In genomic region chr12:21285508-21286242, GRCm38 (mm10) we compare ENCODE assay signal across 8 mouse cellular contexts. TPM values are rescaled to one million over a fixed set of nuclear protein-coding genes. Genes with fewer than 3 reads are reported as not detected.
A peak's percentile ranks its signal among the peaks of the same experiment; 100 is the strongest.
DNase-seq lines count a peak whose midpoint lies in the region; ATAC-seq and TF ChIP-seq lines count a peak whose summit lies in the region.

No protein-coding gene starts in this region.

- H3K4me2 ChIP-seq in embryonic facial prominence, embryonic 15.5 days (replicated peaks) = peak overlapping the region; percentile 84
- H3K4me2 ChIP-seq in intestine, postnatal 0 days (replicated peaks; ENCODE audit: low read depth) = peak overlapping the region; percentile 83
- H3K4me2 ChIP-seq in myocyte (ENCODE audit: low read depth) = peak overlapping the region; percentile 93

- WGBS in embryonic facial prominence, embryonic 15.5 days = under 1% methylated on average over 45 of the region's 47 CpGs
- WGBS in intestine, postnatal 0 days = 0% methylated on average over 47 of the region's 47 CpGs

- ATAC-seq in embryonic facial prominence, embryonic 15.5 days (ENCODE audit: insufficient number of reproducible peaks, low FRiP score, low TSS enrichment, low read depth) = peak; percentile 82; the same call in 1 of the 2 replicates
- peak; percentile 80 for ATAC-seq in intestine, postnatal 0 days

- H3K79me2 ChIP-seq in myocyte (ENCODE audit: control insufficient read depth, insufficient read depth) = peaks cover 21% of the 10 kb centered on the region

- H3K36me3 ChIP-seq in embryonic facial prominence, embryonic 15.5 days = peaks cover under 1% of the 10 kb centered on the region; the same call in 1 of the 2 replicates
- 0 out of 2 replicates have a peak, but pooled peaks cover 4% of the 10 kb centered on the region for H3K36me3 ChIP-seq in intestine, postnatal 0 days (ENCODE audit: control insufficient read depth, insufficient read depth)
- H3K36me3 ChIP-seq in myocyte (ENCODE audit: control insufficient read depth, insufficient read depth) = peaks cover 8% of the 10 kb centered on the region

- H3K4me1 ChIP-seq in embryonic facial prominence, embryonic 15.5 days = peaks cover 21% of the 10 kb centered on the region
- 0 out of 2 replicates have a peak, but pooled peaks cover 5% of the 10 kb centered on the region for H3K4me1 ChIP-seq in intestine, postnatal 0 days (replicated peaks; ENCODE audit: control insufficient read depth, insufficient read depth, low read length)

- H3K9me3 ChIP-seq in embryonic facial prominence, embryonic 15.5 days (replicated peaks) = no peaks in the 10 kb centered on the region
- no peaks in the 10 kb centered on the region for H3K9me3 ChIP-seq in intestine, postnatal 0 days (ENCODE audit: control insufficient read depth)

- peak overlapping the region; percentile 85 for H3K27ac ChIP-seq in embryonic facial prominence, embryonic 15.5 days (replicated peaks)
- H3K27ac ChIP-seq in intestine, postnatal 0 days (ENCODE audit: low read depth, low read length) = peak overlapping the region; percentile 81; the same call in 1 of the 2 replicates

- H3K9ac ChIP-seq in embryonic facial prominence, embryonic 15.5 days = peak overlapping the region; percentile 72
- peak overlapping the region; percentile 78 for H3K9ac ChIP-seq in intestine, postnatal 0 days (ENCODE audit: low read depth, low read length)

- peak overlapping the region; percentile 89 for H3K4me3 ChIP-seq in embryonic facial prominence, embryonic 15.5 days (replicated peaks)
- H3K4me3 ChIP-seq in intestine, postnatal 0 days (ENCODE audit: low read depth, low read length) = peak overlapping the region; percentile 78
- H3K4me3 ChIP-seq in myocyte = peak overlapping the region; percentile 92

- peak; percentile 62 for TF ChIP-seq POLR2A in myocyte (IDR thresholded peaks at IDR 0.05; ENCODE audit: insufficient read length, low read depth)

- no peak; the same call in 1 of the 2 replicates for TF ChIP-seq CTCF in intestine, postnatal 0 days (IDR thresholded peaks at IDR 0.05; ENCODE audit: low read depth)

- no peaks in the 10 kb centered on the region for H3K27me3 ChIP-seq in embryonic facial prominence, embryonic 15.5 days
- H3K27me3 ChIP-seq in intestine, postnatal 0 days (replicated peaks; ENCODE audit: control insufficient read depth, insufficient read depth, low read length) = no peaks in the 10 kb centered on the region
- no peaks in the 10 kb centered on the region for H3K27me3 ChIP-seq in myocyte (ENCODE audit: control insufficient read depth, insufficient read depth, insufficient read length)

- peak; percentile 64 for DNase-seq in embryo, embryonic 10.5 days (ENCODE audit: low spot score)
- no peak for DNase-seq in embryo, embryonic 11 days
- DNase-seq in 3T3-L1 (ENCODE audit: low read depth, low spot score) = peak; percentile 68
- DNase-seq in layer of hippocampus, postnatal 36 days = no peak
- DNase-seq in ovary, postnatal 14 days (ENCODE audit: low spot score) = no peak

- H3ac ChIP-seq in myocyte (ENCODE audit: control insufficient read depth, insufficient read length) = peak overlapping the region; percentile 79

TF ChIP-seq in myocyte, 11 proteins besides CTCF, POLR2A, EP300 and RAD21:
- TF ChIP-seq TCF3 (IDR thresholded peaks at IDR 0.05; ENCODE audit: insufficient read length, low read depth) (no peak), SRF (IDR thresholded peaks at IDR 0.05; ENCODE audit: control insufficient read depth, insufficient read length, low read depth) (no peak), MYOG (IDR thresholded peaks at IDR 0.05; ENCODE audit: control insufficient read depth in 1 of 3, insufficient read depth in 1 of 3, insufficient read length in 2 of 3, low read depth in 2 of 3) (no peak), TCF12 (IDR thresholded peaks at IDR 0.05; ENCODE audit: insufficient read depth, poor library complexity, severe bottlenecking) (no peak), USF1 (IDR thresholded peaks at IDR 0.05; ENCODE audit: low read depth) (no peak), CEBPB (IDR thresholded peaks at IDR 0.05; ENCODE audit: insufficient read depth, poor library complexity, severe bottlenecking) (no peak), MAX (IDR thresholded peaks at IDR 0.05; ENCODE audit: low read depth) (no peak), POLR2AphosphoS2 (IDR thresholded peaks at IDR 0.05; ENCODE audit: insufficient read length, low read depth) (no peak), MYOD1 (IDR thresholded peaks at IDR 0.05; ENCODE audit: control insufficient read depth in 1 of 3, insufficient read length in 2 of 3, low read depth in 2 of 3) (no peak), E2F4 (IDR thresholded peaks at IDR 0.05; ENCODE audit: insufficient read depth) (no peak), REST (IDR thresholded peaks at IDR 0.05; ENCODE audit: insufficient read depth, insufficient read length) (no peak)

RNA-seq across cellular contexts. Expression of gene Itgb1bp1, which starts 0.4 kb away (rescaled TPM):
- 52.6 and 54.2 TPM in 2 replicates for polyA plus RNA-seq in embryonic facial prominence, embryonic 15.5 days (2015; fragmentation: Nextera tagmentation; extraction: Ambion mirVana)
- polyA plus RNA-seq in intestine, postnatal 0 days (2015; fragmentation: Nextera tagmentation; extraction: Ambion mirVana) = 31.1 and 34.4 TPM in 2 replicates
- polyA plus RNA-seq in myocyte (2012; fragmentation: generic; extraction: Trizol) = 45.4 TPM
- 10 to 100 TPM; 43.5 to 45.3 TPM for total RNA-seq in layer of hippocampus, postnatal 36 days (2021)

RNA-seq across cellular contexts. Expression of gene Cpsf3, which starts 0.5 kb away (rescaled TPM):
- 89.6 and 96.8 TPM in 2 replicates for polyA plus RNA-seq in embryonic facial prominence, embryonic 15.5 days (2015; fragmentation: Nextera tagmentation; extraction: Ambion mirVana)
- polyA plus RNA-seq in intestine, postnatal 0 days (2015; fragmentation: Nextera tagmentation; extraction: Ambion mirVana) = 41.6 and 44.3 TPM in 2 replicates
- 50.5 TPM for polyA plus RNA-seq in myocyte (2012; fragmentation: generic; extraction: Trizol)
- total RNA-seq in layer of hippocampus, postnatal 36 days (2021) = 10 to 100 TPM; 50.8 to 57.0 TPM

RNA-seq across cellular contexts. Expression of gene Iah1, which starts 30.5 kb away (rescaled TPM):
- 48.6 and 51.5 TPM in 2 replicates for polyA plus RNA-seq in embryonic facial prominence, embryonic 15.5 days (2015; fragmentation: Nextera tagmentation; extraction: Ambion mirVana)
- 91.3 and 111 TPM in 2 replicates for polyA plus RNA-seq in intestine, postnatal 0 days (2015; fragmentation: Nextera tagmentation; extraction: Ambion mirVana)
- 79.5 TPM for polyA plus RNA-seq in myocyte (2012; fragmentation: generic; extraction: Trizol)
- 10 to 100 TPM; 14.5 to 15.3 TPM for total RNA-seq in layer of hippocampus, postnatal 36 days (2021)

Comparison
In these comparisons a context has a peak if more than half of its experiments do, and no peak if none do; other contexts are left out.
1. DNase-seq: peak in embryo, embryonic 10.5 days (single experiment) and 3T3-L1 (single experiment); none in embryo, embryonic 11 days (single experiment), layer of hippocampus, postnatal 36 days (0 of 2) and ovary, postnatal 14 days (single experiment).
2. Peak in every context shown above with its lines, with median percentiles within 50 percentile points of each other: H3K4me2 ChIP-seq and H3K4me3 ChIP-seq.